Mouse (Mus musculus) kidney, embryonic 16.5 days (tissue): ENCODE data around the gene Pam. TPM values are rescaled to one million over a fixed set of nuclear protein-coding genes. Genes with fewer than 3 reads are reported as not detected.

ENCODE experiments used
- ATAC-seq: fragments of 200-750 bp; cut with Nextera tagmentation; 2 replicates; pipeline ENCODE4 v1.8.0; 2017; ENCODE audit warnings: moderate TSS enrichment; ENCODE audit not compliant: low FRiP score, low TSS enrichment
- H3K27ac ChIP-seq: fragments of 300-500 bp; sonication (generic); 2 replicates; pipeline ENCODE4 v1.5.1; 2014; ENCODE audit warnings: low read length
- H3K27me3 ChIP-seq: fragments of 300-500 bp; sonication (generic); 2 replicates; pipeline ENCODE4 v1.6.1; 2014; ENCODE audit warnings: low read length, control low read depth, mixed read lengths; ENCODE audit not compliant: insufficient read depth
- H3K36me3 ChIP-seq: fragments of 300-500 bp; sonication (generic); 2 replicates; pipeline ENCODE4 v1.6.1; 2014; ENCODE audit warnings: low read length, control low read depth, mixed read lengths; ENCODE audit not compliant: insufficient read depth
- H3K4me1 ChIP-seq: fragments of 300-500 bp; sonication (generic); 2 replicates; pipeline ENCODE4 v1.6.1; 2014; ENCODE audit warnings: low read length, control low read depth, mixed read lengths; ENCODE audit not compliant: insufficient read depth
- H3K4me2 ChIP-seq: fragments of 300-500 bp; sonication (generic); replicated peaks from 2 replicates; pipeline ENCODE4 v1.6.1; 2014; ENCODE audit warnings: low read depth, low read length
- H3K4me3 ChIP-seq: fragments of 300-500 bp; sonication (generic); 2 replicates; pipeline ENCODE4 v1.5.1; 2014; ENCODE audit warnings: mild to moderate bottlenecking, low read length
- H3K9ac ChIP-seq: fragments of 300-500 bp; sonication (generic); replicated peaks from 2 replicates; pipeline ENCODE4 v1.6.1; 2014; ENCODE audit warnings: low read length
- H3K9me3 ChIP-seq: fragments of 300-500 bp; sonication (generic); 2 replicates; pipeline ENCODE4 v1.6.1; 2016; ENCODE audit warnings: low read length, control low read depth
- WGBS: fragments of 180-500 bp; shearing (Covaris S2); extraction: QIAGEN DNeasy Blood & Tissue Kit; methylation state at CpG from one replicate; pipeline ENCODE4 v1.1.7; 2014; 5-methylcytosine and 5-hydroxymethylcytosine counted together
- polyA plus RNA-seq: library from polyadenylated mRNA; unstranded; fragments of >200 nt; fragmentation: Nextera tagmentation; extraction: Ambion mirVana; gene quantifications from 2 replicates; pipeline ENCODE4 v1.2.1, GENCODE M21; 2015

Pam gene
- polyA plus RNA-seq, result 23.7 and 27.1 TPM in 2 replicates

- H3K4me3 ChIP-seq, result peak within 1 kb of the TSS; percentile 57
- peak; percentile 98 for ATAC-seq
- under 1% methylated on average over 49 of the region's 82 CpGs for WGBS
- H3K9me3 ChIP-seq, result no peaks in the 10 kb centered on the region
- H3K9ac ChIP-seq, result peak within 1 kb of the TSS; percentile 78
- H3K27me3 ChIP-seq, result no peaks in the 10 kb centered on the region
- H3K4me2 ChIP-seq, result peak within 1 kb of the TSS; percentile 53
- H3K36me3 ChIP-seq, result no peaks in the 10 kb centered on the region
- no peaks in the 10 kb centered on the region for H3K4me1 ChIP-seq
- H3K27ac ChIP-seq, result peak within 1 kb of the TSS; percentile 13
Observed at GRCm38 (mm10) chr1:98095246-98095990, at the start of gene Pam. Gene Pam (minus strand): TSS chr1:98095646.

DNA sequence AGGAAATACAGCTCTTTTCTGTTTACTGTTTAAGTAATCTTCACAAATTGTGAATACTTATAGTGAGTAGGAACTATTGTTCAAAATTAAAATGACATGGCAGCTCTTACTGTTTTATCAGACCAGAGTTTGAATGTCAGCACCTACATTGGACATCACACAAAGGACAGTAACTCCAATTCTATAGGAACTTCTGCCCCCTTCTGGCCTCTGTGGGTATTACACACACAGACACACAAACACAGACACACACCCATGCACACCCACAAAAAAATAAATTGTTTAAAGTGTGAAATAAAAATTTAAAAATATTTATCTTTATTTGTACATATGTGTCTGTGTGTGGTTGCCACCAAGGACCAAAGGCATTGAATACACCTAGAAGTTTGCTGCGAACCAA lies 49.4 kb upstream of the Pam start:
- Histone ChIP-seq H3K4me2 (no peak overlapping the region), H3K9me3 (peaks cover 3% of the 10 kb centered on the region; the same call in 1 of the 2 replicates), H3K4me3 (no peak overlapping the region), H3K9ac (no peak overlapping the region), H3K27me3 (no peaks in the 10 kb centered on the region), H3K4me1 (no peaks in the 10 kb centered on the region), H3K36me3 (no peaks in the 10 kb centered on the region), H3K27ac (no peak overlapping the region)
- 95% methylated on average over 1 of the region's 1 CpGs for WGBS
- ATAC-seq, result no peak

GRCm38 (mm10) chr1:98131244-98131643 lies 35.8 kb upstream of the Pam start:
- Histone ChIP-seq H3K4me3 (no peak overlapping the region), H3K27me3 (no peaks in the 10 kb centered on the region), H3K4me2 (no peak overlapping the region), H3K36me3 (no peaks in the 10 kb centered on the region), H3K4me1 (no peaks in the 10 kb centered on the region), H3K9me3 (no peaks in the 10 kb centered on the region), H3K27ac (no peak overlapping the region), H3K9ac (no peak overlapping the region)
- no peak for ATAC-seq
- WGBS, result 69% methylated on average over 4 of the region's 4 CpGs

DNA sequence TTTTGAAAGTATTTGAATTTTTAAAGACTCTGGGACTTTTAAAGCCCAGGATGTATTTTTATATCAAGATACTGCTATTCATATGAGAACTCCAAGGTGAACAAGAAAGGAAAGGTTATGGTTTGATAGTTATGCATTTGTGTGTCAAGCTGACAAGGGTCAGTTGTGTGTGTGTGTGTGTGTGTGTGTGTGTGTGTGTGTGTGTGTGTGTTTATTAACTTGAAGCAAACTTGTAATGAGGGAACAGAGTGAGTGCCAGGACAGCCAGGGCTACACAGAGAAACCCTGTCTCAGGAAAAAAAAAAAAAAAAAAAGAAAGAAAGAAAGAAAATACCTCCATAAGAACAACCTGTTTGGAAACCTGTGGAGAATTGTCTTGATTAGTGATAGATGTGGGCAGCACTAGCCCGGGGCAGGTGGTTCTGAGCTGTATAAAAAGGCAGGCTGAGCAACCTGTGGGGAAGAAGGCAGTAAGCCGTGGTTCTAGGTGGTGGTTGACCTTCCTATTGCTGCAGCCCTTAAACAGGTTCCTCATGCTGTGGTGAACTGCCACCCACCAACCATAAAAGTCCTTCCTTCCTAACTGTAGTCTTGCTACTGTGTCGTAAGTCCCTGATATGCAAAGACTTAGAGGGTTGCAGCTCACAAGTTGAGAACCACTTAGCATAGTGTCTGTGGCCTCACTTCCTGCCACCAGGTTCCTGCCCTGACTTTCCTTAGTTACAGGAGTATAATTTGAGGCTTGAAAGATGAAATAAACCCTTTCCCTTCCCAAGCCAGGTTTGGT lies 34.3 kb upstream of the Pam start:
- 77% methylated on average over 3 of the region's 3 CpGs for WGBS
- no peak for ATAC-seq

DNA sequence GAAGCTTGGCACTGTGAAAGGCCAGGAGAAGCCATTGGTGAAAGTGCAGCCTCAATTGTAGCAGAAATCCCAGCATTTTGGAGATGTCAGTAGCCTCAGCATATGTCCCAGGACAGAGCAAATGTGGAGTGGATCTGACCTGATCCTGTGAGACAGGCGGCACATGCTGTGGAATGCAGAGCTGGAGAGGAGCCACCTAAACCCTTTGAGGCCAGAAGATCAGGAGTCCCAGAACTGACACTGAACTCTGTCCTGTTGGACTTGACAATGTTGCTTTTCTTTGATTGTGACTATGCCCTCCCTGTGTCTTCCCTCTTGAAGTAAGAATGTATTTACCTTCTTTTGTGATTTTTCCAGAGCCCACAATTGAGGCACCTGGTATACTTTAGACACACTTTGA lies 33.7 kb upstream of the Pam start:
- no peak for ATAC-seq
- no peaks in the 10 kb centered on the region for H3K27me3 ChIP-seq

More for the DNA sequence above, 34.3 kb upstream of the Pam start:
- Histone ChIP-seq H3K27ac (no peak overlapping the region), H3K36me3 (no peaks in the 10 kb centered on the region), H3K4me2 (no peak overlapping the region), H3K9me3 (no peaks in the 10 kb centered on the region), H3K4me1 (no peaks in the 10 kb centered on the region), H3K4me3 (no peak overlapping the region), H3K27me3 (no peaks in the 10 kb centered on the region), H3K9ac (no peak overlapping the region)

DNA sequence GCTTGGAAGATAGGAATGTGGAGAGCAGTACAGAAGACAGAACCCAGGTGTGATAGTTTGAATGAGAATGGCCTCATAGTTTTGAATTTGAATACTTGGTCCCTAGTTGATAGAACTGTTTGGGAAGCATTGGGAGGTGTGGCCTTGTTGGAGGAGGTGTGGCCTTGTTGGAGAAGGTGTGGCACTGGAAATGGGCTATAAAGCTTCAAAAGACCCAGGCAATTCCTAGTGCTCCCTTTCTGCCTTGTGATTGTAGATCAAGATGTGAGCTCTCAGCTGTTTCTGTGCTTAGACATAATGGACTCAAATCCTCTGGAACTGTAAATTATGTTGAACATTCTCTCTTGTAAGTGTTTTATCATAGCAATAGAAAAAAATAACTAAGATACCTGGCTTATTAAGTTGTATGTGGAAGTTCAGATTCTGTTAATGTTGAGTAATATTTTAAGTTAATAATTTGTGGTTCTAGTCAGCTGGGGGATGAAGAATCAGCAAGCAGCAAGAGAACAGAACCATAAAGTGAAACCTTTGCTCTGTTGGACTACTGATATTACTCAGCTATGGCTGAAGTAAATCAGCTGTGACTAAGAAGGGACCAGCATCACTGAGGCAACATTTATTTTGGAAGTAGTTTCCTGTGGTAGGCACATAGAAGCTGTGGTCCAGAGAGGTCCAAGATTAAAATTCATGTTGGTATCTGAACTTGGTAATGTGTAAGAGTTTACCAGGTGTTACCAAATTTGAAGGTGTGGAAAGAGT lies 33.1 kb upstream of the Pam start:
- no peak overlapping the region for H3K4me3 ChIP-seq
- no peaks in the 10 kb centered on the region for H3K27me3 ChIP-seq
- H3K4me2 ChIP-seq, result no peak overlapping the region
- no peaks in the 10 kb centered on the region for H3K9me3 ChIP-seq
- no peak overlapping the region for H3K9ac ChIP-seq
- H3K36me3 ChIP-seq, result no peaks in the 10 kb centered on the region
- no peaks in the 10 kb centered on the region for H3K4me1 ChIP-seq
- H3K27ac ChIP-seq, result no peak overlapping the region
- no peak for ATAC-seq

More for the DNA sequence above, 33.7 kb upstream of the Pam start:
- WGBS, result 71% methylated on average over 1 of the region's 1 CpGs
- H3K4me3 ChIP-seq, result no peak overlapping the region
- no peaks in the 10 kb centered on the region for H3K4me1 ChIP-seq
- no peak overlapping the region for H3K9ac ChIP-seq
- H3K27ac ChIP-seq, result no peak overlapping the region
- no peak overlapping the region for H3K4me2 ChIP-seq
- H3K9me3 ChIP-seq, result no peaks in the 10 kb centered on the region
- no peaks in the 10 kb centered on the region for H3K36me3 ChIP-seq

GRCm38 (mm10) chr1:98126268-98126667 lies 30.8 kb upstream of the Pam start:
- 90% methylated on average over 3 of the region's 3 CpGs for WGBS
- H3K9me3 ChIP-seq, result no peaks in the 10 kb centered on the region
- no peak overlapping the region for H3K4me3 ChIP-seq
- no peaks in the 10 kb centered on the region for H3K27me3 ChIP-seq
- no peak for ATAC-seq
- H3K4me2 ChIP-seq, result no peak overlapping the region
- no peaks in the 10 kb centered on the region for H3K36me3 ChIP-seq
- H3K9ac ChIP-seq, result no peak overlapping the region
- no peaks in the 10 kb centered on the region for H3K4me1 ChIP-seq
- H3K27ac ChIP-seq, result no peak overlapping the region

GRCm38 (mm10) chr1:98124727-98125126 lies 29.3 kb upstream of the Pam start:
- Histone ChIP-seq H3K9ac (no peak overlapping the region), H3K27me3 (no peaks in the 10 kb centered on the region)
- 67% methylated on average over 1 of the region's 1 CpGs for WGBS

GRCm38 (mm10) chr1:98119595-98119994 lies 24.1 kb upstream of the Pam start:
- Histone ChIP-seq H3K27me3 (no peaks in the 10 kb centered on the region), H3K9ac (no peak overlapping the region), H3K4me1 (no peaks in the 10 kb centered on the region), H3K27ac (no peak overlapping the region), H3K36me3 (no peaks in the 10 kb centered on the region), H3K9me3 (no peaks in the 10 kb centered on the region), H3K4me2 (no peak overlapping the region), H3K4me3 (no peak overlapping the region)
- no peak for ATAC-seq
- WGBS, result 83% methylated on average over 6 of the region's 6 CpGs

More at GRCm38 (mm10) chr1:98124727-98125126, 29.3 kb upstream of the Pam start:
- no peaks in the 10 kb centered on the region for H3K4me1 ChIP-seq
- H3K36me3 ChIP-seq, result no peaks in the 10 kb centered on the region
- no peak overlapping the region for H3K4me3 ChIP-seq
- no peak overlapping the region for H3K27ac ChIP-seq
- no peak overlapping the region for H3K4me2 ChIP-seq
- H3K9me3 ChIP-seq, result no peaks in the 10 kb centered on the region
- no peak for ATAC-seq
